Mouse (Mus musculus) ovary, postnatal 10 days (tissue): ENCODE measurements around the gene Carmil2.
A peak's percentile ranks its signal among the peaks of the same experiment; 100 is the strongest.

Experiments
- DNase-seq: peaks from one replicate; pipeline ENCODE4 v3.0.0; 2022; ENCODE audit warnings: low spot score

Gene Carmil2

GRCm38 (mm10) chr8:105685796-105686308, at the start of gene Carmil2:
Gene Carmil2, plus strand, starts transcription at chr8:105686274.
- DNase-seq = peak; percentile 45

- DNase-seq = peak; percentile 62
Measured at GRCm38 (mm10) chr8:105636963-105637510, 49.0 kb upstream of the Carmil2 start, which contains the start of gene Agrp. Gene Agrp, minus strand, starts transcription at chr8:105637393.

GRCm38 (mm10) chr8:105637601-105638041, 48.5 kb upstream of the Carmil2 start:
- no peak for DNase-seq

- DNase-seq = no peak
Measured at GRCm38 (mm10) chr8:105638510-105638909, 47.6 kb upstream of the Carmil2 start.

- no peak for DNase-seq
Measured at GRCm38 (mm10) chr8:105639835-105640234, 46.2 kb upstream of the Carmil2 start.

- no peak for DNase-seq
Measured at GRCm38 (mm10) chr8:105640511-105640910, 45.6 kb upstream of the Carmil2 start.

GRCm38 (mm10) chr8:105645205-105645604, 40.9 kb upstream of the Carmil2 start:
- no peak for DNase-seq

GRCm38 (mm10) chr8:105648929-105649328, 37.1 kb upstream of the Carmil2 start:
- no peak for DNase-seq

GRCm38 (mm10) chr8:105657641-105658040, 28.4 kb upstream of the Carmil2 start:
- no peak for DNase-seq

GRCm38 (mm10) chr8:105661167-105661566, 24.9 kb upstream of the Carmil2 start:
- no peak for DNase-seq

- DNase-seq = no peak
Measured at GRCm38 (mm10) chr8:105677891-105678290, 8.2 kb upstream of the Carmil2 start.

GRCm38 (mm10) chr8:105685325-105685724, 749 bp upstream of the Carmil2 start:
- DNase-seq = no peak

- DNase-seq = no peak
Measured at GRCm38 (mm10) chr8:105686551-105686950, 477 bp downstream of the Carmil2 start.

- DNase-seq = no peak
Measured at GRCm38 (mm10) chr8:105687512-105687911, 1.4 kb downstream of the Carmil2 start.

GRCm38 (mm10) chr8:105688242-105688752, 2.2 kb downstream of the Carmil2 start:
- DNase-seq = no peak

GRCm38 (mm10) chr8:105689256-105689982, 3.3 kb downstream of the Carmil2 start:
- DNase-seq = no peak

GRCm38 (mm10) chr8:105689983-105690360, 3.9 kb downstream of the Carmil2 start:
- DNase-seq = no peak

- DNase-seq = no peak
Measured at GRCm38 (mm10) chr8:105690978-105691377, 4.9 kb downstream of the Carmil2 start.

GRCm38 (mm10) chr8:105692449-105693182, 6.5 kb downstream of the Carmil2 start:
- no peak for DNase-seq

GRCm38 (mm10) chr8:105693648-105694047, 7.6 kb downstream of the Carmil2 start:
- DNase-seq = peak; percentile 54

- DNase-seq = no peak
Measured at GRCm38 (mm10) chr8:105694051-105694799, 8.2 kb downstream of the Carmil2 start.
